Mouse (Mus musculus): Measurements from ENCODE around the gene Vasn. TPM values are rescaled to one million over a fixed set of nuclear protein-coding genes. Genes with fewer than 3 reads are reported as not detected.

The Vasn gene
- total and polyA plus RNA-seq, 3 experiments = 2.0 to 5.0 (median 2.2) TPM

GRCm38 (mm10) chr16:4642190-4642589, 2.4 kb downstream of the Vasn start:
- Histone ChIP-seq H3K79me2 (replicated peaks; ENCODE audit: control insufficient read depth, extremely low read depth, insufficient read depth, poor library complexity, severe bottlenecking) (no peaks in the 10 kb centered on the region), H3K36me3 (replicated peaks in 1 of 2; ENCODE audit: control insufficient read depth in 1 of 2, insufficient read depth in 1 of 2, low read length in 1 of 2) (peaks cover 13 to 79% of the 10 kb centered on the region in 2 experiments), H3K4me3 (replicated peaks in 1 of 3; ENCODE audit: low read depth in 2 of 3, low read length in 2 of 3, poor library complexity in 1 of 3) (no peak overlapping the region), H3K4me2 (ENCODE audit: insufficient read depth, low read depth, poor library complexity, severe bottlenecking) (no peak overlapping the region), H3K27me3 (replicated peaks) (no peaks in the 10 kb centered on the region), H3K27ac (ENCODE audit: insufficient read depth, low read depth) (no peak overlapping the region), H3K9ac (ENCODE audit: insufficient read depth, low read depth) (no peak overlapping the region), H3K9me3 (replicated peaks; ENCODE audit: low read length) (no peaks in the 10 kb centered on the region), H3K4me1 (ENCODE audit: control insufficient read depth in 1 of 2, insufficient read depth in 2 of 2) (peaks cover 16 to 32% of the 10 kb centered on the region in 2 experiments)
- in situ Hi-C loops (cut with MboI; ENCODE audit: low pct_ligation_motif_present, low pct_unique_long_range_greater_than_20kb, low sequenced_read_pairs) = loop anchor here (25.0 kb wide), 1 partner anchor 495 kb away; the partner anchor contains the start of genes Ppl and Sec14l5
- no peak for DNase-seq (ENCODE audit: extremely low read depth)
- dilution Hi-C loops (cut with MboI; ENCODE audit: extremely low pct_ligation_motif_present, extremely low pct_unique_long_range_greater_than_20kb, low sequenced_read_pairs) = no loop called here
- TF ChIP-seq MAZ (IDR thresholded peaks at IDR 0.05; ENCODE audit: low read depth, low read length) (no peak), KAT2A (IDR thresholded peaks at IDR 0.05; ENCODE audit: insufficient replicate concordance, low read length) (no peak), RCOR1 (conservative IDR thresholded peaks at IDR 0.05; ENCODE audit: low read depth, low read length) (no peak), TCF12 (IDR thresholded peaks at IDR 0.05; ENCODE audit: low read depth, low read length) (no peak), NELFE (IDR thresholded peaks at IDR 0.05; ENCODE audit: low read depth, low read length) (no peak), BHLHE40 (IDR thresholded peaks at IDR 0.05; ENCODE audit: low read depth, low read length) (no peak), POLR2A (IDR thresholded peaks at IDR 0.05; ENCODE audit: low read depth, low read length) (no peak), HCFC1 (IDR thresholded peaks at IDR 0.05; ENCODE audit: low read depth, low read length) (no peak), GABPA (IDR thresholded peaks at IDR 0.05; ENCODE audit: insufficient replicate concordance, low read depth, low read length) (no peak), ZC3H11A (IDR thresholded peaks at IDR 0.05; ENCODE audit: low read depth, low read length) (no peak), SMC3 (IDR thresholded peaks at IDR 0.05; ENCODE audit: low read depth, low read length) (no peak), CHD1 (IDR thresholded peaks at IDR 0.05; ENCODE audit: low read depth, low read length) (no peak), JUND (conservative IDR thresholded peaks at IDR 0.05; ENCODE audit: low read depth, low read length) (no peak), MAFK (IDR thresholded peaks at IDR 0.05; ENCODE audit: insufficient replicate concordance, low read length) (no peak), ZKSCAN1 (IDR thresholded peaks at IDR 0.05; ENCODE audit: borderline replicate concordance, low read depth, low read length) (no peak), PAX5 (IDR thresholded peaks at IDR 0.05; ENCODE audit: low read length) (no peak), CTCF (conservative IDR thresholded peaks at IDR 0.05 in 1 of 2, IDR thresholded peaks at IDR 0.05 in 1 of 2; ENCODE audit: low read depth in 2 of 2, low read length in 2 of 2) (no peak), MXI1 (IDR thresholded peaks at IDR 0.05; ENCODE audit: low read depth, low read length) (no peak), CHD2 (IDR thresholded peaks at IDR 0.05; ENCODE audit: low read length) (no peak), JUN (IDR thresholded peaks at IDR 0.05; ENCODE audit: insufficient read depth, low read depth, low read length) (no peak)

- in situ Hi-C loops (cut with MboI; ENCODE audit: low pct_ligation_motif_present, low pct_unique_long_range_greater_than_20kb, low sequenced_read_pairs) = loop anchor here (25.0 kb wide), 1 partner anchor 494 kb away; the partner anchor contains the start of genes Ppl and Sec14l5
Observed at GRCm38 (mm10) chr16:4642937-4643336, 3.2 kb downstream of the Vasn start.

More at GRCm38 (mm10) chr16:4642937-4643336, 3.2 kb downstream of the Vasn start:
- TF ChIP-seq MEF2A (IDR thresholded peaks at IDR 0.05; ENCODE audit: borderline replicate concordance, low read depth, low read length) (no peak), ELF1 (IDR thresholded peaks at IDR 0.05; ENCODE audit: low read depth, low read length) (no peak), ETS1 (conservative IDR thresholded peaks at IDR 0.05; ENCODE audit: low read depth, low read length) (no peak)
- H3K27ac ChIP-seq (ENCODE audit: insufficient read depth, low read depth) = no peak overlapping the region
- no peak overlapping the region for H3K4me3 ChIP-seq (replicated peaks in 1 of 3; ENCODE audit: low read depth in 2 of 3, low read length in 2 of 3, poor library complexity in 1 of 3)
- H3K9ac ChIP-seq (ENCODE audit: insufficient read depth, low read depth) = no peak overlapping the region
- H3K79me2 ChIP-seq (replicated peaks; ENCODE audit: control insufficient read depth, extremely low read depth, insufficient read depth, poor library complexity, severe bottlenecking) = no peaks in the 10 kb centered on the region
- no peak for DNase-seq (ENCODE audit: extremely low read depth)
- H3K36me3 ChIP-seq (replicated peaks in 1 of 2; ENCODE audit: control insufficient read depth in 1 of 2, insufficient read depth in 1 of 2, low read length in 1 of 2) = peaks cover 12 to 80% of the 10 kb centered on the region in 2 experiments
- dilution Hi-C loops (cut with MboI; ENCODE audit: extremely low pct_ligation_motif_present, extremely low pct_unique_long_range_greater_than_20kb, low sequenced_read_pairs) = no loop called here
- H3K4me1 ChIP-seq (ENCODE audit: control insufficient read depth in 1 of 2, insufficient read depth in 2 of 2) = peaks cover 16 to 32% of the 10 kb centered on the region in 2 experiments
- H3K9me3 ChIP-seq (replicated peaks; ENCODE audit: low read length) = no peaks in the 10 kb centered on the region
- H3K4me2 ChIP-seq (ENCODE audit: insufficient read depth, low read depth, poor library complexity, severe bottlenecking) = no peak overlapping the region
- no peaks in the 10 kb centered on the region for H3K27me3 ChIP-seq (replicated peaks)

All from CH12.LX (cell line).